Mouse (Mus musculus) embryonic fibroblast, embryonic 13.5 days (primary cell): ENCODE data around the gene Lbp.

ENCODE experiments used
- CTCF ChIP-seq: IDR thresholded peaks from 2 replicates; pipeline ENCODE4 v1.5.1; 2011; ENCODE audit warnings: mild to moderate bottlenecking, control low read depth, low read length, moderate library complexity, borderline replicate concordance; ENCODE audit not compliant: insufficient read depth
- POLR2A ChIP-seq: IDR thresholded peaks from 2 replicates; pipeline ENCODE4 v1.6.1; 2011; ENCODE audit warnings: low read depth, mild to moderate bottlenecking, control low read depth, low read length, moderate library complexity

GRCm38 (mm10) chr2:158365099-158365850 is 59.0 kb downstream of the Lbp start:
- no peak for TF ChIP-seq POLR2A
- no peak for TF ChIP-seq CTCF
